Mouse (Mus musculus): ENCODE measurements around the gene Pglyrp3.

- no peak for TF ChIP-seq POLR2A (IDR thresholded peaks at IDR 0.05; ENCODE audit: borderline replicate concordance, extremely low read depth, insufficient read depth, insufficient read length, poor library complexity, severe bottlenecking)
- TF ChIP-seq CTCF (IDR thresholded peaks at IDR 0.05; ENCODE audit: borderline replicate concordance, extremely low read depth, insufficient read depth, insufficient read length) = no peak
Measured at GRCm38 (mm10) chr3:92014283-92014682, at the start of gene Pglyrp3.

Measured in brain, embryonic 14.5 days (tissue).